Mouse (Mus musculus) megakaryocyte-erythroid progenitor cell, adult 5 weeks (primary cell): Measurements from ENCODE around the gene Robo1. TPM values are rescaled to one million over a fixed set of nuclear protein-coding genes. Genes with fewer than 3 reads are reported as not detected.

Experiments used
- polyA plus RNA-seq: library from polyadenylated mRNA; stranded (reverse); fragments of >175 nt; gene quantifications from 2 replicates; pipeline ENCODE4 v1.2.3, GENCODE M21; 2012

The Robo1 gene
- 0.23 TPM in 1 of 2 replicates, not detected in the other for polyA plus RNA-seq

GRCm38 (mm10) chr16:72307537-72308330 is at the start of gene Robo1:
Robo1 (plus strand) TSS chr16:72308306.

